Mouse (Mus musculus) forebrain, embryonic 15.5 days (tissue): Measurements from ENCODE around the gene Sulf2. TPM values are rescaled to one million over a fixed set of nuclear protein-coding genes. Genes with fewer than 3 reads are reported as not detected.

ENCODE experiments used
- ATAC-seq: fragments of 200-750 bp; cut with Nextera tagmentation; replicated peaks from 2 replicates; pipeline ENCODE4 v1.8.0; 2017; ENCODE audit warnings: mild to moderate bottlenecking, moderate TSS enrichment, moderate library complexity
- H3K27ac ChIP-seq: fragments of 300-500 bp; sonication (generic); replicated peaks from 2 replicates; pipeline ENCODE4 v1.5.1; 2015; ENCODE audit warnings: mild to moderate bottlenecking, inconsistent platforms
- H3K27me3 ChIP-seq: fragments of 300-500 bp; sonication (generic); 2 replicates; pipeline ENCODE4 v1.6.1; 2015; ENCODE audit warnings: inconsistent platforms
- H3K36me3 ChIP-seq: fragments of 300-500 bp; sonication (generic); 2 replicates; pipeline ENCODE4 v1.6.1; 2015; ENCODE audit warnings: mild to moderate bottlenecking, inconsistent platforms
- H3K4me1 ChIP-seq: fragments of 300-500 bp; sonication (generic); 2 replicates; pipeline ENCODE4 v1.6.1; 2015; ENCODE audit warnings: inconsistent platforms
- H3K4me2 ChIP-seq: fragments of 300-500 bp; sonication (generic); replicated peaks from 2 replicates; pipeline ENCODE4 v1.6.1; 2015; ENCODE audit warnings: mild to moderate bottlenecking, inconsistent platforms
- H3K4me3 ChIP-seq: fragments of 300-500 bp; sonication (generic); 2 replicates; pipeline ENCODE4 v1.5.1; 2015; ENCODE audit warnings: mild to moderate bottlenecking, inconsistent platforms
- H3K9ac ChIP-seq: fragments of 300-500 bp; sonication (generic); replicated peaks from 2 replicates; pipeline ENCODE4 v1.6.1; 2015; ENCODE audit warnings: mild to moderate bottlenecking, inconsistent platforms
- H3K9me3 ChIP-seq: fragments of 300-500 bp; sonication (generic); 2 replicates; pipeline ENCODE4 v1.6.1; 2016; ENCODE audit warnings: inconsistent platforms
- WGBS: fragments of 180-500 bp; shearing (Covaris S2); methylation state at CpG from one replicate; pipeline ENCODE4 v1.1.7; 2015; ENCODE audit warnings: mixed read lengths; 5-methylcytosine and 5-hydroxymethylcytosine counted together
- polyA plus RNA-seq: library from polyadenylated mRNA; unstranded; fragments of >200 nt; fragmentation: Nextera tagmentation; extraction: Ambion mirVana; gene quantifications from 2 replicates; pipeline ENCODE4 v1.2.1, GENCODE M21; 2015

Sulf2 gene
- polyA plus RNA-seq, 1 experiment from 2014 or later = 36.0 TPM

GRCm38 (mm10) chr2:166079231-166079630 lies 76.2 kb downstream of the Sulf2 start:
- no peak for ATAC-seq
- Histone ChIP-seq H3K9me3 (no peaks in the 10 kb centered on the region), H3K27me3 (no peaks in the 10 kb centered on the region), H3K27ac (no peak overlapping the region), H3K4me2 (no peak overlapping the region), H3K4me1 (no peaks in the 10 kb centered on the region), H3K9ac (no peak overlapping the region), H3K36me3 (no peaks in the 10 kb centered on the region), H3K4me3 (no peak overlapping the region)
- WGBS = 93% methylated on average over 14 of the region's 14 CpGs

GRCm38 (mm10) chr2:166077371-166077770 lies 78.1 kb downstream of the Sulf2 start:
- Histone ChIP-seq H3K4me2 (no peak overlapping the region), H3K9ac (no peak overlapping the region), H3K27me3 (no peaks in the 10 kb centered on the region), H3K9me3 (no peaks in the 10 kb centered on the region), H3K27ac (no peak overlapping the region), H3K4me3 (no peak overlapping the region), H3K4me1 (no peaks in the 10 kb centered on the region), H3K36me3 (0 out of 2 replicates have a peak, but pooled peaks cover 5% of the 10 kb centered on the region)
- WGBS = 93% methylated on average over 9 of the region's 9 CpGs
- ATAC-seq = no peak

- Histone ChIP-seq H3K27me3 (no peaks in the 10 kb centered on the region), H3K36me3 (peaks cover 27% of the 10 kb centered on the region), H3K9ac (no peak overlapping the region), H3K9me3 (no peaks in the 10 kb centered on the region), H3K4me2 (no peak overlapping the region), H3K4me3 (no peak overlapping the region), H3K4me1 (no peaks in the 10 kb centered on the region), H3K27ac (no peak overlapping the region)
- no peak for ATAC-seq
- 73% methylated on average over 6 of the region's 6 CpGs for WGBS
These were observed 81.1 kb downstream of the Sulf2 start for GRCm38 (mm10) chr2:166074322-166074721.

GRCm38 (mm10) chr2:166073082-166073481 lies 82.4 kb downstream of the Sulf2 start:
- no peak for ATAC-seq
- no peak overlapping the region for H3K4me2 ChIP-seq
- H3K4me3 ChIP-seq = no peak overlapping the region
- H3K4me1 ChIP-seq = no peaks in the 10 kb centered on the region
- H3K27ac ChIP-seq = no peak overlapping the region
- peaks cover 38% of the 10 kb centered on the region for H3K36me3 ChIP-seq
- no peaks in the 10 kb centered on the region for H3K9me3 ChIP-seq
- no peaks in the 10 kb centered on the region for H3K27me3 ChIP-seq
- no peak overlapping the region for H3K9ac ChIP-seq
- 90% methylated on average over 10 of the region's 10 CpGs for WGBS

GRCm38 (mm10) chr2:166071889-166072288 lies 83.6 kb downstream of the Sulf2 start:
- Histone ChIP-seq H3K4me2 (no peak overlapping the region), H3K4me3 (no peak overlapping the region), H3K36me3 (peaks cover 45% of the 10 kb centered on the region), H3K4me1 (no peaks in the 10 kb centered on the region), H3K27me3 (no peaks in the 10 kb centered on the region), H3K9me3 (no peaks in the 10 kb centered on the region), H3K9ac (no peak overlapping the region), H3K27ac (no peak overlapping the region)
- 81% methylated on average over 9 of the region's 9 CpGs for WGBS
- ATAC-seq = no peak

- H3K27me3 ChIP-seq = no peaks in the 10 kb centered on the region
- H3K36me3 ChIP-seq = peaks cover 45% of the 10 kb centered on the region
- no peaks in the 10 kb centered on the region for H3K4me1 ChIP-seq
- no peak overlapping the region for H3K4me2 ChIP-seq
- no peak for ATAC-seq
- WGBS = 86% methylated on average over 5 of the region's 5 CpGs
- no peak overlapping the region for H3K27ac ChIP-seq
- no peaks in the 10 kb centered on the region for H3K9me3 ChIP-seq
- no peak overlapping the region for H3K9ac ChIP-seq
- no peak overlapping the region for H3K4me3 ChIP-seq
These were observed 84.0 kb downstream of the Sulf2 start for GRCm38 (mm10) chr2:166071481-166071880.

- Histone ChIP-seq H3K36me3 (peaks cover 54% of the 10 kb centered on the region), H3K9ac (no peak overlapping the region), H3K27me3 (no peaks in the 10 kb centered on the region), H3K4me1 (no peaks in the 10 kb centered on the region), H3K4me2 (no peak overlapping the region), H3K27ac (no peak overlapping the region), H3K4me3 (no peak overlapping the region), H3K9me3 (no peaks in the 10 kb centered on the region)
- no peak for ATAC-seq
- WGBS = 88% methylated on average over 7 of the region's 7 CpGs
These were observed 85.7 kb downstream of the Sulf2 start for GRCm38 (mm10) chr2:166069738-166070137.

- 79% methylated on average over 5 of the region's 5 CpGs for WGBS
These were observed 86.3 kb downstream of the Sulf2 start for GRCm38 (mm10) chr2:166069164-166069563.

GRCm38 (mm10) chr2:166068261-166068660 lies 87.2 kb downstream of the Sulf2 start:
- Histone ChIP-seq H3K9ac (no peak overlapping the region), H3K4me3 (no peak overlapping the region), H3K4me2 (no peak overlapping the region), H3K4me1 (no peaks in the 10 kb centered on the region), H3K36me3 (peaks cover 52% of the 10 kb centered on the region), H3K27me3 (no peaks in the 10 kb centered on the region), H3K27ac (no peak overlapping the region), H3K9me3 (no peaks in the 10 kb centered on the region)
- 87% methylated on average over 9 of the region's 9 CpGs for WGBS
- no peak for ATAC-seq

More at GRCm38 (mm10) chr2:166069164-166069563, 86.3 kb downstream of the Sulf2 start:
- no peak overlapping the region for H3K9ac ChIP-seq
- H3K4me1 ChIP-seq = no peaks in the 10 kb centered on the region
- no peak overlapping the region for H3K27ac ChIP-seq
- H3K27me3 ChIP-seq = no peaks in the 10 kb centered on the region
- H3K4me2 ChIP-seq = no peak overlapping the region
- H3K36me3 ChIP-seq = peaks cover 54% of the 10 kb centered on the region
- H3K9me3 ChIP-seq = no peaks in the 10 kb centered on the region
- ATAC-seq = no peak
- no peak overlapping the region for H3K4me3 ChIP-seq

GRCm38 (mm10) chr2:166066434-166066833 lies 89.0 kb downstream of the Sulf2 start:
- no peak for ATAC-seq
- no peak overlapping the region for H3K4me2 ChIP-seq
- no peak overlapping the region for H3K9ac ChIP-seq
- H3K4me1 ChIP-seq = no peaks in the 10 kb centered on the region
- no peaks in the 10 kb centered on the region for H3K9me3 ChIP-seq
- H3K4me3 ChIP-seq = no peak overlapping the region
- no peak overlapping the region for H3K27ac ChIP-seq
- 68% methylated on average over 4 of the region's 4 CpGs for WGBS
- H3K27me3 ChIP-seq = no peaks in the 10 kb centered on the region
- H3K36me3 ChIP-seq = peaks cover 55% of the 10 kb centered on the region

GRCm38 (mm10) chr2:166062431-166062830 lies 93.0 kb downstream of the Sulf2 start:
- 94% methylated on average over 8 of the region's 8 CpGs for WGBS
- H3K4me3 ChIP-seq = no peak overlapping the region
- no peak for ATAC-seq
- H3K36me3 ChIP-seq = peaks cover 42% of the 10 kb centered on the region
- H3K4me2 ChIP-seq = no peak overlapping the region
- H3K9me3 ChIP-seq = no peaks in the 10 kb centered on the region
- H3K4me1 ChIP-seq = no peaks in the 10 kb centered on the region
- no peaks in the 10 kb centered on the region for H3K27me3 ChIP-seq
- no peak overlapping the region for H3K9ac ChIP-seq
- no peak overlapping the region for H3K27ac ChIP-seq

- WGBS = 90% methylated on average over 1 of the region's 1 CpGs
- Histone ChIP-seq H3K9ac (no peak overlapping the region), H3K4me2 (no peak overlapping the region), H3K36me3 (peaks cover 39% of the 10 kb centered on the region), H3K27ac (no peak overlapping the region), H3K27me3 (no peaks in the 10 kb centered on the region), H3K4me3 (no peak overlapping the region), H3K4me1 (no peaks in the 10 kb centered on the region), H3K9me3 (no peaks in the 10 kb centered on the region)
- no peak for ATAC-seq
These were observed 93.5 kb downstream of the Sulf2 start for GRCm38 (mm10) chr2:166062008-166062407.

GRCm38 (mm10) chr2:166059684-166060423 lies 95.6 kb downstream of the Sulf2 start:
- peaks cover 37% of the 10 kb centered on the region for H3K36me3 ChIP-seq
- no peaks in the 10 kb centered on the region for H3K4me1 ChIP-seq
- no peak overlapping the region for H3K9ac ChIP-seq
- ATAC-seq = no peak
- H3K27ac ChIP-seq = no peak overlapping the region
- no peaks in the 10 kb centered on the region for H3K27me3 ChIP-seq
- H3K4me2 ChIP-seq = no peak overlapping the region
- H3K9me3 ChIP-seq = no peaks in the 10 kb centered on the region
- no peak overlapping the region for H3K4me3 ChIP-seq
- WGBS = 83% methylated on average over 7 of the region's 7 CpGs
